Mouse (Mus musculus) forebrain, embryonic 14.5 days (tissue): ENCODE data around the gene Hint2. TPM values are rescaled to one million over a fixed set of nuclear protein-coding genes. Genes with fewer than 3 reads are reported as not detected.
A peak's percentile ranks its signal among the peaks of the same experiment; 100 is the strongest.

Experiments used
- ATAC-seq: fragments of 200-750 bp; cut with Nextera tagmentation; 2 replicates; pipeline ENCODE4 v1.8.0; 2017; ENCODE audit warnings: mild to moderate bottlenecking, moderate library complexity
- DNase-seq: peaks from one replicate; pipeline ENCODE4 v3.0.0-alpha.2; 2015; ENCODE audit warnings: low spot score
- H3K27ac ChIP-seq: fragments of 300-500 bp; sonication (generic); 2 replicates; pipeline ENCODE4 v1.5.1; 2014; ENCODE audit warnings: low read depth, mild to moderate bottlenecking, control low read depth, low read length, moderate library complexity
- H3K27me3 ChIP-seq: fragments of 300-500 bp; sonication (generic); replicated peaks from 2 replicates; pipeline ENCODE4 v1.6.1; 2014; ENCODE audit warnings: low read length, control low read depth, mixed read lengths; ENCODE audit not compliant: control insufficient read depth, insufficient read depth
- H3K36me3 ChIP-seq: fragments of 300-500 bp; sonication (generic); 2 replicates; pipeline ENCODE4 v1.6.1; 2014; ENCODE audit warnings: low read length, control low read depth; ENCODE audit not compliant: control insufficient read depth, insufficient read depth
- H3K4me1 ChIP-seq: fragments of 300-500 bp; sonication (generic); 2 replicates; pipeline ENCODE4 v1.6.1; 2014; ENCODE audit warnings: antibody characterized with exemption, low read length, control low read depth; ENCODE audit not compliant: control insufficient read depth, insufficient read depth
- H3K4me2 ChIP-seq: fragments of 300-500 bp; sonication (generic); 2 replicates; pipeline ENCODE4 v1.6.1; 2014; ENCODE audit warnings: mild to moderate bottlenecking, control low read depth, low read length
- H3K4me3 ChIP-seq: fragments of 300-500 bp; sonication (generic); 2 replicates; pipeline ENCODE4 v1.5.1; 2014; ENCODE audit warnings: low read depth, low read length, control low read depth
- H3K9ac ChIP-seq: fragments of 300-500 bp; sonication (generic); 2 replicates; pipeline ENCODE4 v1.6.1; 2014; ENCODE audit warnings: mild to moderate bottlenecking, low read length, control low read depth, moderate library complexity
- H3K9me3 ChIP-seq: fragments of 300-500 bp; sonication (generic); replicated peaks from 2 replicates; pipeline ENCODE4 v1.6.1; 2016; ENCODE audit warnings: low read length, control low read depth, mixed read lengths; ENCODE audit not compliant: control insufficient read depth
- WGBS: fragments of 180-500 bp; shearing (Covaris S2); extraction: QIAGEN DNeasy Blood & Tissue Kit; methylation state at CpG from one replicate; pipeline ENCODE4 v1.1.7; 2014; 5-methylcytosine and 5-hydroxymethylcytosine counted together
- polyA plus RNA-seq: library from polyadenylated mRNA; unstranded; fragments of >200 nt; fragmentation: Nextera tagmentation; extraction: Ambion mirVana; gene quantifications from 2 replicates; pipeline ENCODE4 v1.2.1, GENCODE M21; 2014

Gene Hint2
- polyA plus RNA-seq, 1 experiment from 2014 or later, result 82.7 TPM

GRCm38 (mm10) chr4:43693806-43694241, 37.6 kb upstream of the Hint2 start:
- WGBS, result 82% methylated on average over 5 of the region's 5 CpGs
- Histone ChIP-seq H3K4me2 (no peak overlapping the region), H3K4me3 (no peak overlapping the region), H3K27ac (no peak overlapping the region), H3K27me3 (no peaks in the 10 kb centered on the region), H3K36me3 (peaks cover 23% of the 10 kb centered on the region), H3K9ac (no peak overlapping the region), H3K9me3 (no peaks in the 10 kb centered on the region), H3K4me1 (no peaks in the 10 kb centered on the region)
- ATAC-seq (no peak), DNase-seq (no peak)

DNA sequence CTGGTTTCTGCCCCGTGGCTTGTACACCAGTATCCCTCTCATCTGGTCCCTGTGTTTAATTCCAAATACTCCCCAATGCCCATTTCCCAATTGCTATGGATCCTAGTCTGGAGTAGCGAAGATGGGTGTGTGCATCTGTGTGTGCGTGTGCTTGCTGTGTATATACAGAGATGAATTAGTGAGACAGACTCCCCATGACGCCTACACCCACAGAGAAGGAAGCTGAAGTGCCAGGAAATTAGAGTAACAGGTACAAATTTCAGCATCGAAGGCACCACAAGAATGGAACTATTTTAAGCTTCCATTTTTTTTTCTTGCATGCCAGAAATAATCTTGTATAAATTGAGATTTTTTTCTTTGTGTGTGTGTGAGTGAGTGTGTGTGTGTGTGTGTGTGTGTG, 34.8 kb upstream of the Hint2 start:
- Histone ChIP-seq H3K27me3 (no peaks in the 10 kb centered on the region), H3K4me2 (no peak overlapping the region), H3K36me3 (peaks cover 44% of the 10 kb centered on the region), H3K4me1 (no peaks in the 10 kb centered on the region), H3K27ac (no peak overlapping the region), H3K9me3 (no peaks in the 10 kb centered on the region), H3K4me3 (no peak overlapping the region), H3K9ac (no peak overlapping the region)
- DNase-seq (no peak), ATAC-seq (no peak)
- 87% methylated on average over 5 of the region's 5 CpGs for WGBS

DNA sequence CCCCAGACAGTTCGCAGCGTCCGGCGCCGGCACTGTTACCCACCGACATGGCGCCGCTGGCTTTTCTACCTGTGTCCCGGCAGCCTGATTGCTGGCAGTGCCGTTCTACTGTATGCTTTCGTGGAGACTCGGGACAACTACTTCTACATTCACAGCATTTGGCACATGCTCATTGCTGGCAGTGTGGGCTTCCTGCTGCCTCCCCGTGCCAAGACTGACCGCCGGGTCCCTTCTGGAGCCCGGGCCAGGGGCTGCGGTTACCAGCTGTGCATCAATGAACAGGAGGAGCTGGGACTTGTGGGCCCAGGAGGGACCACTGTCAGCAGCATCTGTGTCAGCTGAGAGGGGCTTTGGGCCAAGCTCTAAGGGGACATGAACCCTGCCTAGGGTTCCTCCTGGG, 33.8 kb upstream of the Hint2 start:
- H3K4me2 ChIP-seq, result no peak overlapping the region
- no peak overlapping the region for H3K4me3 ChIP-seq
- ATAC-seq, result no peak
- no peaks in the 10 kb centered on the region for H3K9me3 ChIP-seq
- no peak for DNase-seq
- no peak overlapping the region for H3K27ac ChIP-seq
- H3K9ac ChIP-seq, result no peak overlapping the region
- no peaks in the 10 kb centered on the region for H3K4me1 ChIP-seq
- peaks cover 55% of the 10 kb centered on the region for H3K36me3 ChIP-seq
- H3K27me3 ChIP-seq, result no peaks in the 10 kb centered on the region
- WGBS, result 93% methylated on average over 17 of the region's 17 CpGs

GRCm38 (mm10) chr4:43679416-43680043, 23.3 kb upstream of the Hint2 start:
- no peaks in the 10 kb centered on the region for H3K9me3 ChIP-seq
- H3K4me2 ChIP-seq, result no peak overlapping the region
- no peaks in the 10 kb centered on the region for H3K27me3 ChIP-seq
- H3K27ac ChIP-seq, result no peak overlapping the region
- ATAC-seq, result no peak
- H3K4me1 ChIP-seq, result no peaks in the 10 kb centered on the region
- no peak overlapping the region for H3K9ac ChIP-seq
- H3K4me3 ChIP-seq, result no peak overlapping the region
- H3K36me3 ChIP-seq, result peaks cover 88% of the 10 kb centered on the region
- no peak for DNase-seq
- WGBS, result 91% methylated on average over 7 of the region's 7 CpGs

GRCm38 (mm10) chr4:43678541-43678940, 22.3 kb upstream of the Hint2 start:
- ATAC-seq, result no peak
- peaks cover 87% of the 10 kb centered on the region for H3K36me3 ChIP-seq

DNA sequence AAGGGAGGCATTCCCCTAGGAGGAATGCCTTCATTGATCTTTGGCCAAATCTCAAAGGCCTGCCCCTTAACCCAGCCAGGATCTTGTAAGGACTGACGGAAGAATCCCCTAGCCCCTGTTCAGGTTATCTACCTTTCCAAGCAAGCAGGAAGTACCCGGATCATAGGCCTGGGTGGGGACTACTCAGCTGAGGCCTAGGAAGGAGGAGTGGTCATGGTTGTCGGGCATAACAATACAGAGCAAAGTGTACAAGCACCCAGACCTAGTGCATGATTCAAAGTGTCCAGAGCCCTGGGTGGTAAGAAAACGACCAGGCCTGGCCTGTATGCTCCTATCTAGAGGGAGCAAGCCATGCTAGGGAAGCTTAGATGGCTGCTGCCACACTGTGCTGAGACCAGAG, 19.3 kb upstream of the Hint2 start:
- H3K27me3 ChIP-seq, result no peaks in the 10 kb centered on the region
- DNase-seq (no peak), ATAC-seq (no peak)
- H3K36me3 ChIP-seq, result peaks cover 60% of the 10 kb centered on the region
- no peak overlapping the region for H3K4me2 ChIP-seq
- H3K9me3 ChIP-seq, result no peaks in the 10 kb centered on the region
- no peak overlapping the region for H3K9ac ChIP-seq
- H3K4me3 ChIP-seq, result no peak overlapping the region
- H3K4me1 ChIP-seq, result peaks cover 12% of the 10 kb centered on the region
- no peak overlapping the region for H3K27ac ChIP-seq
- 82% methylated on average over 4 of the region's 4 CpGs for WGBS

More at GRCm38 (mm10) chr4:43678541-43678940, 22.3 kb upstream of the Hint2 start:
- WGBS, result 89% methylated on average over 6 of the region's 6 CpGs
- DNase-seq, result no peak
- Histone ChIP-seq H3K4me2 (no peak overlapping the region), H3K4me3 (no peak overlapping the region), H3K4me1 (no peaks in the 10 kb centered on the region), H3K27ac (no peak overlapping the region), H3K9ac (no peak overlapping the region), H3K9me3 (no peaks in the 10 kb centered on the region), H3K27me3 (no peaks in the 10 kb centered on the region)

DNA sequence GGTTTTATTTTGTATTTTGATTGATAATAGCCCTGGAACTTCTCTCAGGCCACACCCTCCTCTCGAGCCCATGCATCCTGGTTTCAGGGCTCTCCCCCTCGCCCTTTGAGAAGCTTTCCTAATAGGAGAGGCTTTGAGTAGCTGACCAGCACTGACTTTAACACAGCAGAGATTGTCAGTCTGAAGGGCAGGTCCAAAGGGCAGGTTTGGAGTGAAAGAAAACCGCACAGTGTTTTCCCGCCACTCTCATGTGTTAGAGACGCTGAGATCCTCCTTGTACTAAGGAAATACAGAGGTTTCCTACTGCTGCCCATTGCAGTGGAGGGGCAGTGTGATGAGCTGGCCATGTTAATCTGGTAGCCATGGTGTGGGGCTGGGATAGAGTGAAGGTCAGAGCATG, 18.7 kb upstream of the Hint2 start:
- DNase-seq (no peak), ATAC-seq (no peak)
- no peak overlapping the region for H3K4me3 ChIP-seq
- no peaks in the 10 kb centered on the region for H3K27me3 ChIP-seq
- peaks cover 58% of the 10 kb centered on the region for H3K36me3 ChIP-seq
- H3K27ac ChIP-seq, result no peak overlapping the region
- WGBS, result 75% methylated on average over 5 of the region's 5 CpGs
- H3K9me3 ChIP-seq, result no peaks in the 10 kb centered on the region
- H3K4me2 ChIP-seq, result no peak overlapping the region
- H3K9ac ChIP-seq, result no peak overlapping the region
- peaks cover 18% of the 10 kb centered on the region for H3K4me1 ChIP-seq

DNA sequence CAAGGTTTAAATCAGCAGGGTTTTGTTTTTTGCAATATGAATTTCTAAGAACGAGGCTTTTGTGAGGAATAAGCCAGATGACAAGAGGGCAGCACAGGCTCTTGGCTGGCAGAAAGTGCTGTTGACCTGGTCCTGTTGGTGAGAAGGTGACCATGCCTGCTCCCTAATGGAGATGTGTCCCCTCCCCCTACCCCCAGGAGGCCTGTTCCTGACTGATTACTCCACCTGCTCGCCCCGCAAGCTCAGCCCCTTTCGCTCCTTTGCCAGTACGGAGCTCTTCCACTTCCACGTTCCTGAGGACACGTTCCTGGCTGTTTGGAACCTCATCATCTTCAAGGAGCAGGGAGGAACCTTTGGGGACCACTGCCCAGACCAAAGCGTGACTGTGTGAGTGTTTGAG, 17.4 kb upstream of the Hint2 start:
- H3K4me2 ChIP-seq, result no peak overlapping the region
- peaks cover 47% of the 10 kb centered on the region for H3K36me3 ChIP-seq
- no peak overlapping the region for H3K9ac ChIP-seq
- H3K9me3 ChIP-seq, result no peaks in the 10 kb centered on the region
- ATAC-seq, result no peak
- no peak overlapping the region for H3K4me3 ChIP-seq
- H3K27me3 ChIP-seq, result no peaks in the 10 kb centered on the region
- peaks cover 20% of the 10 kb centered on the region for H3K4me1 ChIP-seq
- WGBS, result 85% methylated on average over 8 of the region's 8 CpGs
- H3K27ac ChIP-seq, result no peak overlapping the region
- DNase-seq, result no peak

DNA sequence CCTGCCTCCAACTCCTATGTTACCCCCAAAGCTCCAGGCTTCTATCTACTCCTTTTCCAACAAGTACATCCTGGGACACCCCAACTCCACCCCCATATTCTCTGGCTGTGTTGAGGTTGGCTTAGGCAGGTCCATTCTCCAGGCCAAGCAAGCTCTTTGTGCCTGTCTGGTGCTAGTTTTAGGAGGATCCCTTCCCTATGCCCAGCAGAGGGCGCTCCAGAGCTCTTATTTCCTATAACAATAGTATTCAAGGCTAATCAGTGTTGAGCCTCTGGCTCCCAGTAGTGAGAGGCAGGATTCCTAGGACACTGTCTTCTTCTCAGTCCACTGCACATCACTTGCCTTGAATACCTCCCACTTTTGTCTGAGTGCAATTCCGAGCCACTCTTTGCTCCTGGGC, 15.8 kb upstream of the Hint2 start:
- H3K27me3 ChIP-seq, result no peaks in the 10 kb centered on the region
- ATAC-seq, result peak; percentile 40
- H3K9ac ChIP-seq, result no peak overlapping the region; the same call in 1 of the 2 replicates
- WGBS, result 2% methylated on average over 2 of the region's 2 CpGs
- peaks cover 31% of the 10 kb centered on the region for H3K36me3 ChIP-seq
- DNase-seq, result peak; percentile 96
- peak overlapping the region; percentile 84 for H3K4me2 ChIP-seq
- H3K9me3 ChIP-seq, result no peaks in the 10 kb centered on the region
- H3K27ac ChIP-seq, result no peak overlapping the region
- H3K4me1 ChIP-seq, result peaks cover 23% of the 10 kb centered on the region
- H3K4me3 ChIP-seq, result no peak overlapping the region
